Mouse (Mus musculus) heart, postnatal 10 days (tissue): ENCODE data around the gene Ddr1. TPM values are rescaled to one million over a fixed set of nuclear protein-coding genes. Genes with fewer than 3 reads are reported as not detected.

Source experiments
- DNase-seq, 2 experiments: peaks; one replicate each; pipeline ENCODE4 v3.0.0; 2021
- intact Hi-C: fragments of 180-260 bp; cut with DNase I; formaldehyde crosslinking; loops from one replicate; pipeline ENCODE4 v1.15.1; 2025
- total RNA-seq, 2 experiments: library from RNA; stranded (reverse); gene quantifications; 2 replicates each; pipeline ENCODE4 v1.2.3; 2021

Gene Ddr1
- total RNA-seq, 2 experiments from 2014 or later = 56.8 to 66.6 TPM

DNA sequence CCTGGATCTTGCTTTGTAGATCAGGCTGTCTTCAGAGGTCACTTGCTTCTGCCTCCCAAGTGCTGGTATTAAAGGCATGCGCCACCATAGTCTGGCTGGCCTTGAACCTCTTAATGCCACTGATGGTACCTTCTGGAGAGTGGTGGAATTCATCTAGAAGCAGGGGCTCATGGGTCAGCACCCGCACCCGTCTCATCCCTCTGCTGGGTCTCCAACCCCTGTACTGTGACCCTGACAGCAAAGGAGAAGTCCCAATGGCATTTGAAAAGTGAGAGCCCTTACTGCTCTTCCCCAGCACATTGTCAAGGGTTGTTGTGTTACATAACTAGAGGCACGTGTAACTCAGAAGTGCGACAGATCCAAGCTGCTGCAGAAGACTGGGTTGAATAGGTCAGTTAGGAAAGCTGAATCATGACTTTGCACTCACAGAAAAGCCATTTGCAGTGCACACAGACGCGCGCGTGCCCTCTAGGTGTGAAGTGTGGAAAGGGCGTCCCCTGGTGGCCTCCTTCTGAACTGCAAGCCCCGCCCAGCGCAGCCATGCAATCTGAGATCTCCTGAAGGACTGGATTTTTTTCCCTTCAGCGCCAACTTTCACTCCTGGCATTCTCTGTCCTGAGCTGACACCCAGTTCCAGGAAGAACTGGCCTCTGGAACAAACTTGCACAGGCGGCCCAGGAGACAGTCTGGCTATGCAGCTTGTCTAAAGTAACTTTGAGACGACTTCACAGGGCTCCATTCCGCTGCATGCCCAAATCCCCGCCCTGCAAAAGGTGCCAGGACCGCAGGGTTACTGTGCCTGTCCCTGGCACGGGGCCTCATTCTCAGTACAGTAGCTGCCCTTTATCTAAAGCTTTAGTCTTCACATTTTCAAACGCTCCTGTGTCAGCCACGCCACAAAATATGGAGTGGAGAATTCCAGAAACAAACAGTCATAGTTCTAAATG lies 21.1 kb upstream of the Ddr1 start:
- DNase-seq = peak; percentile 95 to 97
- intact Hi-C loops = loop anchor here (1.0 to 2.0 kb wide), 2 partner anchors 19 to 90 kb away; no protein-coding TSS in a partner anchor

DNA sequence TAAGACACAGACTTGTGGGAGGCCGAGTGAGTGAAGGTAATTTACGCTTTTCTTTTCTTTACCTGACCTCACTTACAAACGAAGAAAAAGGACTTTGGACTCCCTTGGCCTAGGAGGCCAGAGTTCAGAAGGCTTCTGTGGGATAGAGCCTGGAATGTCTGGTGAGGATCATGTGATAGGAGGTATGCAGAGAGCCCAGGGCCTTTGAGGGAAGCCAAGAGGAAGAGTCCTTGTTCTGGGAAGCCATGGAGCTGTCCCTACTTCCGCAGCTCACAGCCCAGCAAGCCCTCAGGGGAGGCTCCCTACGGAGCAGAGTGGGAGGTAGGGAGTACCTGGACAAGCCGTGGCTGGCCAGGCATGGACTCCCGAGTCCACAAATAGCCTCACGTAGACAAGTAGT lies 17.3 kb upstream of the Ddr1 start:
- DNase-seq = peak in 1 of 2 experiments; percentile 39
- intact Hi-C loops = no loop called here

DNA sequence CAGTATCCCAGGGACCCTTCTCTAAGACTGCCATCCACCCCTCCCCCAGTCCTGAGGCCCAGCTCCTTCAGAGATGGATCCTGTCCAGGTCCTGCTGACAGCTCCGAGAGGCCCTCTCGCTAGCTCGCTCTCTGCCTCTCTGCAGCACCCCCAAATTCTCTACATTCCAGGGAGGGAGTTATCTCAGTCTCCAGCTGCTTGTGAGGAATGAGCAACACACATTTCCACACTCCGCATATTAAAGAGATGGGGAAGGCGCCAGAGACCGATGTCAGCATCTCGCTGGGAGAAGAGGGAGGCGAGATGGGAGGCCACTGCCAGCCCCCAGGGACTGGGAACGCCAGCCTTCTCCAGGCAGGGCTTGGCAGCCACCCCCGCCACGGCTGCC lies 15.9 kb upstream of the Ddr1 start:
- intact Hi-C loops = no loop called here
- peak; percentile 70 to 78 for DNase-seq

DNA sequence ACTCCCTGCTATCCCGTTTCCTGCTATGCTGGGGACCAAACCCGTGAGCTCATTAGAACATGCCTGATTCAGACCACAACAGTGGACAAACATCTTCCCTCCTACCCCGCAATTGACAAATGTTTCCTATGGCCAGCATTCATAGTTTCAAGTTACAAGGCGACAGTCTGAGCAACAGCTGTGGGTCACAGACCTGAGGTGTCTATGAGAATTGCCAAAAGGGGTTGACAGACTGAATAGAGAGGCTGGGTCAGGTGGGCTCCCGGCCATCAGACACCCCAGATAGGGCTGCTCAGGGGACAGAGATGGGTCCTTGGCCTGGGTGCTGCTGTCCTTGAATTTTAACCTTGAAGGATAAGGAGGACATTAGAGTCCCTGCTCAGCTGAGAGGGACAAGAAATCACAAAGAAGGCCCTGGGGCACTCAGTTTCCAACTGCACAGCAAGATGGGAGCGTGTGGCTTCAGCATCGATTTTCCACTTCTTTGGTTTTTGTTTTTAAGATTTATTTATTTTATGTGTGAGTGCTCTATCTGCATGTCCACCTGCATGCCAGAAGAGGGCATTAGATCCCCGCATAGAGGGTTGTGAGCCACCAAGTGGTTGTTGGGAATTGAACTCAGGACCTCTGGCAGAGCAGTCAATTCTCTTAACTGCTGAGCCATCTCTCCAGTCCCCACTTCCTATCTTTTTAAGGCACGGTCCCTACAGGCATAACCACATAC lies 15.4 kb upstream of the Ddr1 start:
- DNase-seq = peak in 1 of 2 experiments; percentile 58
- intact Hi-C loops = no loop called here

DNA sequence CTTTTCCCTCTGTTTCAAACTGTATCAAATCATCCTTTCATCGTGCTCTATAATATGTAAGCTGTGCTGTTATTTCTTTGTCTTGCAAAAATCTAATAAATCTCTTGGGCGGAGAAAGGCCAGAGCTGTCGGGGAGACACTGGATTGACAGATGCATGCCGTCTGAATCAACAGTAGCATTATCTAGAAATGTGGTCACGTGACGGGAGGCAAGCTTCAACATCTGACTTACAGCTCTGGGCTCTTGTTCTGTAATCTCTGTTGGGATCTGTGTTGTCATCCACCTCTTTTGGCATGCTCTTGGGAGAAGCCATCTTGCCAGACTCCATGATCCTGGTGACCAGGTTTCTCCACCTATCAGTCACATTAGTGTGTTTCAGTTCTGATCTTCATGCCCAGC lies 12.7 kb upstream of the Ddr1 start:
- DNase-seq = no peak
- intact Hi-C loops = no loop called here

DNA sequence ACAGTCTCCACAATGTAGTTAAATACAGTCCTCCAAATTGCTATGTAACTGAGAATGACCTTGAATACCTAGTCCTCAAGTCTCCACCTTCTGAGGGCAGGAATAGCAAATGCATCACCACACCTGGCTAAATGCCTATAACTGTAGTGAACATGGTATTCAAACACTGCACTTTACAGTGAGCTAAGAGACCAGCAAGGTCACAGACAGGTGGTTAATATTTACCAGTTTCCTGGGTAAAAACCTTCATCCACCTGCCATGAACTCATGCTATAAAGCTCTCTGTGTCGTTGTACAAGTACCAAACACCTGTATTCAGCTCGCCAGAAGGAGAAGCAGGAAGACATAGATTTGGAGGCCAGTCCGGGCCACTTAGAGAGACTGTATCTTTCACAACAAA lies 11.7 kb upstream of the Ddr1 start:
- intact Hi-C loops = no loop called here
- DNase-seq = no peak

DNA sequence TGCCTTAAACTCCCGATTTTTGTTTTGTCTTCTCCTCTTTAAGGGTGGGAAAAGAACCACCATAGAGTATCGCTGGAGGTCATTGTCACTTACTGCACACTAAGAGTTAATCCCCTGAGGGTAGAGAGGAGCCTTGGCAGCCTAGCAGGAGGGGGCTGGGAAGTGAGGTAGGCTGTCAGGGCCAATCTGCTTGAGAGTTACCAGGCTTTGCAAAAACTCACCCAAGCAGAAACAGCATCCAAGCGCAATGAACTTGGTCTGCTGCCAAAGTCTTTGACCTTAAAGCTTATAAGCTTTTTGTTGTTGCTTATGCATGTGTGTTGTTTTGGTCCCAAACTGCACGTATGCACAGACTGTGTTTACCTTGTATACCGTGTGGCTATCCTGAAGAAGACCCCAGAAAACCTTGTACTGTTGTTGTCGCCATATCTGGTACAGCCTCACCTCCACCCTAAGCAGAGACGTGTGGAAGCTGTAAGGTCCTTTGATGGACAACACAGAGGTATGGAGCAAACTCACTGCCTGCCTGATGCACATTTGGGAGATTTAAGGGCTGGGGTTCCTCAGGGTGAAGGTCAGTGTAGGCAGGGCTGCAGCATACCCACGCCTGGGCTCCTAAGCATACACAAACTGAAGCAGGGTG lies 6.4 kb upstream of the Ddr1 start:
- DNase-seq = peak; percentile 49 to 70
- intact Hi-C loops = loop anchor here (1.0 kb wide), 1 partner anchor 32 kb away; no protein-coding TSS in a partner anchor

DNA sequence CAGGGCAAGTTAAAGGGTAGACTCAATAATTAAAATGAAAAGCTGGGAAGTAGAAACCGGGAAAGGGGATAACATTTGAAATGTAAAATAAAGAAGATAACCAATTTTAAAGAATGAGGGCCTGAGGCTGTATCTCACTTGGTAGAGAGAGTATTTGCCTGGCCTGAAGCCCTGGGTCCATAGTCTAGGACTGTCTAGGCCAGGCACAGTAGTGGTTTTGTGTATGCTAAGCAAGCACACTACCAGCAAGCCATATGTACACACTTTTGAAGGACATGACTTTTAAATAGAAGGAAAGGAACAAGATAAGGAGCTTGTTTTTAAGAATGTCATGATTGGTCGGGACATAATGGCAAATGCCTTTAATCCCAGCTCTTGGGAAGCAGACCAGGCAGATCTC lies 4.2 kb upstream of the Ddr1 start:
- intact Hi-C loops = no loop called here
- DNase-seq = no peak

DNA sequence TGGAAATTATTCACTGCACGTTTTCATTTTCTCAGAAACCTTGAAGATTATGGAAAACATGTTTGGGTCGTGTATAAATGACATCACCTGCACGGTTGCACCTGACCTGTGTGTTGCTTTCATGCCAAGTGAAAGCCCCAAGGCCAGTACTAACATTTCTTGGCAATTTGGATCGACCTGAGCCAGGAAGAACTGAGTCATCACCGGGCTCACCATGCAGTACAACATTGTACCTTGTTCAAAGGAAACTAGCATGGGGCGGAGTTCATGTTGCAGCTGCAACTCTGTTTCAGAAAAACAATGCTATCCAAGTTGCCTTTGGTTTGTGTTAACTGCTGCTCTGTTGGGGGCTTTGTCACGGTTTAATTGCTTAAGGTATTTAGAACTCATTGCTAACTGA lies 3.5 kb upstream of the Ddr1 start:
- intact Hi-C loops = loop anchor here (2.0 kb wide), 1 partner anchor 17 kb away; no protein-coding TSS in a partner anchor
- DNase-seq = no peak

DNA sequence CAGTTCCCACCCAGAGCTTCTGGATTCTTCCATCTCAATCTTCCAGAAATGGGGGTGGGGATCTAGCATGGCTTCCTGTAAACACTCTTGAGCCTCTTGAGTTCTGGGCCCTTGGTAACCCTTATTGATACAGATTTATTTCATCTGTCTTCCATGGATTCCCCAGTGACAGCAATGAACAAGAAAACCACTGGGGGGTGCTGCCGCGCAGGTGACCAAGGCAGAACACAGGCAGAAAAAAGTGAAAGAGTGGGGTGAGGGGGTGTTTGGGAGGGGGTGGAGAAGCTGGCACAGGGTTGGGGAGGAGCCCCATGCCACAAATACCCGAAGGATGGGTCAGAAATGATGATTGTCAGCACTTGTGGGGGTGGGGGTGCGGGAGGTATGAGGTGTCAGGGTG lies 1.4 kb upstream of the Ddr1 start:
- peak in 1 of 2 experiments; percentile 77 for DNase-seq

DNA sequence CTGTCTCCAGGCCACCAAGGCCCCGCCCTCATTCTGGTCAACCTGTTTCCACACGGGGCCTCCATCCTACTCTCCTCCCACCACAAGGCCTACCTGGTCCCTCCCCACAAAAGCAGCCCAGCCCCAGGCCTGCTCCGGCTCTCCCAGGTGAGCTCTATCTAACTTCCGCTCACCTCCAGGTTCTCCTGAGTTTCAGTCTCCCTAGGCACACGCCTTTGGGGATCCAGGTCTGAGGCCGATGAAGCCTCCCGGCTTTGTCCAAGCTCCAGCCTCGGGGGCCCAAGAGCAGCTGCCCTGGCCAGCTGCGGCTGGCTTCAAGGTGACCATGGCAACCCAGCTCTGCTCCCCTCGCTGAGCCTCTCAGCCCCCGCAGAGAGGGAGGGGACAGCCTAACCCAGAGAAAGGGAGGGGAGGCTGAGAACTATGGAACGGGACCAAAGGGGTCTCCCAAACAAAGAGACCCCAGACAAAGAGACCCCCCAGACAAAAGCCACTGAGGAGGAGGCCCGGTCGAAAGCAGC lies 610 bp downstream of the Ddr1 start:
- intact Hi-C loops = no loop called here
- DNase-seq = peak in 1 of 2 experiments; percentile 32

More for the DNA sequence above, 1.4 kb upstream of the Ddr1 start:
- intact Hi-C loops = loop anchor here (2.0 kb wide), 1 partner anchor 19 kb away; no protein-coding TSS in a partner anchor

DNA sequence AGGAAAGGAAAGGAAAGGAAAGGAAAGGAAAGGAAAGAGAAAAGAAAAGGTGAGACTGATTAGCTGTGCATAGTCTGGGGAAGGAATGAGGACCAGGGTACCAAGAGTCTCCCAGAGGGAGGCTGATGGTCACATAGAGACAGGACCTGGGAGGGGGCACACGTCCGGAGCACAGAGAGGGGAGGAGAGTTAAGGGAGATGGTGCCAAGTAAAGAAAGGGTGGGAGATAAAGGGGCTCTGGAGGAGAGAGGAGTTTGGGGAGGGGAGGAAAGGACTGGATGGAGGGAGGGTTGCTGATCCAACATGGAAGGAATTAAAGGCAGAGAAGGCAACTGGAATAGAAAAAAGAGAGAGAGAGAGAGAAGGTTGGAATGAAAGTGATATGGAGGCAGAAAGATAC lies 1.4 kb downstream of the Ddr1 start:
- intact Hi-C loops = no loop called here
- no peak for DNase-seq

DNA sequence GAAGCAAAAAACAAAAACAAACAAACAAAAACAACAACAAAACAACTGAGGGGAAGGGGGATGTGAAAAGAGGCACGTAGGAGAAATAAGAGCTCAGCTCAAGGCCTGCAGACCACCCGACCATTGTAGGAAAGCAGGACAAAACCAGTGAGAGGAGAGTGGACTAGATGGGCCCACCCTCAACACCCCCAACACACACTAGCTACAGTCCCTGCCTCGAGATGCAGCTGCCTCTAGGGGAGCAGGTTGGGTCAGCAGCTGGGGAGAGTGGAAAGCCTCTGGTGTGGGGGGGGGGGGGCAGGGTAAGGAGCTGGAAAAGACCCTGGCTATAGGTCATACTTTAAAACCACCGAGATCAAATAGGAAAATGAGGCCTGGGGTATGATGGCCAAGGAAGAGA lies 1.8 kb downstream of the Ddr1 start:
- DNase-seq = no peak
- intact Hi-C loops = no loop called here

DNA sequence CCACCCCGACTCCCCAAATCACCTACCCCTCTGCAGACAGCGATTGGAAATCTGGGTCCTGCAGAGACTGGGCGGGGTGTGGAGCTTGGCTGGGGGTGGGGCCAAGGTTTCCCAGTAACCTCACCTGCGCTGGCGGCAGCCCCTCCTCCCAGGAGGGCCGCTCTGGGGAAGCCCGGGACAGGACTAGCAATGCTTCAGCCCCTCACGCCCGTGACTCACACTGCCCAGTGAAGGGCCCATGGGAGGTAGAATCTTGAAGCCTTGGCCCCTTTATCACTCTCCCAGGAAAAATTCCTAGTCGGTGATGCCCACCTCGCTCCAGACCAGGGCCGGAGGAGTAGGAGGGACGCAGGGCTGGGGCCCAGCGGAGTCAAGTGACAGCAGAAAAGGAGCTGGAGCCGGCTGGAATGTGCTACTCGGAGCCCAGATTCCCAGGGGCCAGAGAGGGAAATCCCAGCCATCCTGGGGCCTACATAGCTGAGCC lies 2.4 kb downstream of the Ddr1 start:
- peak; percentile 69 to 73 for DNase-seq
- intact Hi-C loops = no loop called here

DNA sequence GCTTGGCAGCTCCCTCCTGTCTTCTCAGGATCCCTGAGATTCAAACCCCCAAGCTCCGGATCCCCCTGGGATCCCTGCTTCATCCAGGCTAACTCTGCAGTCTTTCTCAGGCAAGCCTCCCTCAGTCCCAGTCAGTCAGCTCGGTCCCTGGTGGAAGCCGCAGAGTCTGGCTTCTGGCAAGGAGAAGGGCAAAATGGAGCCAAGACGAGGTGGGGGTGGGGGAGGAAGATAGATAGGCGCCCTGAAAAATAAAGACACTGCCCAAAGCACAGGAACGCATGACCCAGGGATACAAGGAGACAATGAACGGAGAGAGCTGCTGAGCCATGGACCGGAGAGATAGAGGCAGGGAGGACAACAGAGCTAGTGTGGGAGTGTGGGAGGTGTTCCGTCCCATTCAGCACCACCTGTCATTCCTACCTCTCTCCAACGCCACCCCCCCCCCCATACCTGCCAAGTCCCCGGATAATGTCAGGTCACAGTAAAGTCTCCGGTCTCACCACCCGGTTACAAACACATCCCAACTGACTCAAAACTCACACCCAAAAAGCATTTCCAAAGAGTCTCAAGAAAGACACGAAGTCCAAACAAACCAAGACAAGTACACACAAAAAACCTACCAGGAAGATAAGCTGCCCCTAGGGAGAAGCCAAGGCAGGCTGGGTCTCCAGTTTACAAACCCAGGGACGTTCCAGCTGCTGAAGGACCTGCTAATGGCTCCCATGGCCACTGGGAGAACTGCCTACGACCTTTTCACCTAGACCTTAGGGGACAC lies 3.0 kb downstream of the Ddr1 start:
- intact Hi-C loops = no loop called here
- DNase-seq = peak; percentile 58 to 68

DNA sequence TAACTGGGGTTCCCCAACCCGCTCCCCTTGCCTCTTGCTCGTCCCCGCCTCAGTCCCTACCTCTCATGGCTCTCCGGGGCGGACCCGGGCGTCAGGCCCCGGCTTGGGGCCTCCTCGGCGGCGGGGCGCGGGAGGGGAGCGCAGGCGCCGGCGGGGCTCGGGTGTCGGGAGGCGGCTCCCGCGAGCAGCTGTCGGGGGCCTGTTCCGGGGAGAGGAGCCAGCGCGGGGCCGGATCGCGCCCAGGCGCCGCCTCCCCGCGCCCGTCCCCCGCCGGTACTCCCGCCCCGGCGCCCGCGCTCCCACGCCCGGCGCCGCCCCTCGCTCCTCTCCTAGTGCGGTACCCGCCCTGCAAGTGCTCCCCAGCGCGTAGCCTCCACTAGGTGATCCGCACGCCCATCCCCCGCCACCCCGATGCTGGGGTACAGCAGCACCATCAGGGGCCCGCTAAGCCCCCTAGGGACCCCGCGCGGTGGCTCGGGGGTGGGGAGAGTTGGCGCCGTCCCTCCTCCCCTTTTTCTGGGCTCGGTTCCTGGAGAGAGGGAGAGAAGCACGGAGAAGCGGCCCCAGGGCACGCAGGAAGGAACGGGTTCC lies 4.0 kb downstream of the Ddr1 start:
- peak; percentile 85 to 90 for DNase-seq
- intact Hi-C loops = no loop called here

DNA sequence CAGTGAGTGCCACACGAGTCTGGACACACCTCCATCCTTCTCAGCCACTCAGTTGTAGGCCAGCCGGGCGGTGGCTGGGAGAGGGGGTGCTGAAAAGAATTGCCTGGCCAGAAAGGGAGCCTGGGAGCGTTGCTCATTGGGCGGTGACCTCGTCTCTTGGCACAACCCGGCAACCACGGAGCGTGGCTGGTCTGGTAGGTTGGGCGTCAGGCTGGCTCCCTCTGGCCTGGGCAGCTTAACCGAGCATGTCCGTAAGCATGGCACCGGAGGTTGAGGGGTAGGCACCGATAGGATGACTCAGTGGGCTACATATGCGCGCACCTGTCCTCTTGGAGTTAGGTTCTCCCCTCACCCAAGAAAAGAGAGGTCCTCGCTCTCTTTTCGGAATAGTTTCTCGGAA lies 4.5 kb downstream of the Ddr1 start:
- intact Hi-C loops = no loop called here
- DNase-seq = peak; percentile 90 to 91

DNA sequence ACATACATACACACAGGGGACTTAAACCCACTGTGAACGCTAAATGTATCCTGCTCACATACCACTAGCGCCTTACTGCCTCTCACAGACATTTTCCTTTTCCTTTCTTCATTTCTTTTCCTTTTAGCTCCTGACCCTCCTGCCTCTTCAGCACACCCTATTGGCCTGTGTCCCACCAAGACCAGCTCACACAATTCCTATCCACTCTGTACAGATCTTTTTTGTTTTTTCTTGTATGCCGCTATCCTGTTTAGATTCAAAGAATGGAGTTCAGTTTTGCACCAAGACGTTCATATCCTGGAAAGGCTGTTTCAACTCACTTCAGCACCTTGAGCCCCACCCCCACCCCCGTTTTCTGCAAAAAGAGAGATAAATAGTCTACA lies 5.9 kb downstream of the Ddr1 start:
- intact Hi-C loops = no loop called here
- no peak for DNase-seq

DNA sequence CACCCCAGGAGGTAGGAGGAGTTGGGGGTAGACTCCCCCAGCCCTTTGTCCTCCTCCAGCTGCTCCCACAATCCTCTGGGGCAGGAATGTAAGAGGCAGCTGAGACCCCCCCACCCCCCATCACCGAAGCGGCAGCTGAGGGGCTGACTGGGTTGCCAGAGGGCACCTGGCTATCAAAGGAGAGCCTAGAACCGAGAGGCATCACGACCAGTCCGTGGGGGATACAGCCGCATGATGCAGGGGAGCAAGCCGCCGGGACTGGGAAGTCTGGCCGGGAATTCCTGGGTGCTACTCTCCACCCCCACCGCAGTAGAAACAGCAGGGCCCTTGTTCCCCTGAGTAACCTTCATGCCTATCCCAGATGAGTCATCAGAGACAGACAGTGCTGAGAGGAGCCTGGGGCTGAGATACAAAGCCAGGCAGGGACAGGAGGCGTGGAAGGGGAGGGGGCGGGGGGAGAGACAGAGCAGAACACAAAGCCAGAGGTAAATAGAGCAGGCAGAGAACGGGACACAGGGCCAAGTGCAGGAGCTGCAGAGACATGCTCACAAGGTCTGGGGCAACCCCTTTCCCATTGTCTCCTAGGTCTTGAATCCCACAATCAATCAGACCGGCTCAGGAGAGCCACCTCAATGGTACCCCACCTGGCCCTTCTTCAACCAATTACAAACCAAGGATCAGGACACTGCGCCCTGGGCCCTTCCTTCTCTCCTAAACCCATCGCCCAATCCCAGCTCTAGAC lies 6.5 kb downstream of the Ddr1 start:
- intact Hi-C loops = no loop called here

More for the DNA sequence above, 6.5 kb downstream of the Ddr1 start:
- peak; percentile 56 to 62 for DNase-seq
